Mouse (Mus musculus): ENCODE results near the gene Eif4e2. TPM values are rescaled to one million over a fixed set of nuclear protein-coding genes. Genes with fewer than 3 reads are reported as not detected.

Eif4e2 gene
- total RNA-seq, 1 experiment from 2014 or later, result 145 TPM

- no peak for ATAC-seq (replicated peaks; ENCODE audit: insufficient number of reproducible peaks, low FRiP score, low TSS enrichment, poor library complexity, severe bottlenecking)
These were observed 62.3 kb downstream of the Eif4e2 start for GRCm38 (mm10) chr1:87276056-87276455.

- ATAC-seq (replicated peaks; ENCODE audit: insufficient number of reproducible peaks, low FRiP score, low TSS enrichment, poor library complexity, severe bottlenecking), result no peak
These were observed 66.6 kb downstream of the Eif4e2 start for GRCm38 (mm10) chr1:87280281-87280680.

- no peak for ATAC-seq (replicated peaks; ENCODE audit: insufficient number of reproducible peaks, low FRiP score, low TSS enrichment, poor library complexity, severe bottlenecking)
These were observed 68.1 kb downstream of the Eif4e2 start for GRCm38 (mm10) chr1:87281599-87282412.

- no peak for ATAC-seq (replicated peaks; ENCODE audit: insufficient number of reproducible peaks, low FRiP score, low TSS enrichment, poor library complexity, severe bottlenecking)
These were observed 68.7 kb downstream of the Eif4e2 start for GRCm38 (mm10) chr1:87282413-87282788.

GRCm38 (mm10) chr1:87283410-87283960 is 69.8 kb downstream of the Eif4e2 start:
- ATAC-seq (replicated peaks; ENCODE audit: insufficient number of reproducible peaks, low FRiP score, low TSS enrichment, poor library complexity, severe bottlenecking), result no peak

- ATAC-seq (replicated peaks; ENCODE audit: insufficient number of reproducible peaks, low FRiP score, low TSS enrichment, poor library complexity, severe bottlenecking), result no peak
These were observed 73.4 kb downstream of the Eif4e2 start for GRCm38 (mm10) chr1:87287105-87287504.

Other genes with a start within 250 kb of the Eif4e2 start
- not detected in 3 replicates for gene Alppl2, start 124.0 kb upstream of the Eif4e2 start, total RNA-seq (2017)
- gene Alpi, start 112.3 kb upstream of the Eif4e2 start, total RNA-seq (2017), result not detected in 3 replicates
- gene Akp3, start 88.9 kb upstream of the Eif4e2 start, total RNA-seq (2017), result not detected in 3 replicates
- not detected in 3 replicates for gene Ecel1, start 57.4 kb upstream of the Eif4e2 start, total RNA-seq (2017)
- not detected in 3 replicates for gene Prss56, start 30.6 kb upstream of the Eif4e2 start, total RNA-seq (2017)
- not detected in 3 replicates for gene Chrnd, start 23.3 kb upstream of the Eif4e2 start, total RNA-seq (2017)
- not detected in 3 replicates for gene Chrng, start 9.3 kb upstream of the Eif4e2 start, total RNA-seq (2017)
- gene Efhd1, start 50.4 kb downstream of the Eif4e2 start, total RNA-seq (2017), result not detected in 3 replicates
- 61.3 to 144 TPM (median 71.3 TPM) in 3 replicates for gene Gigyf2, start 113.1 kb downstream of the Eif4e2 start, total RNA-seq (2017)
- gene Kcnj13, start 180.8 kb downstream of the Eif4e2 start, total RNA-seq (2017), result not detected in 3 replicates

Measured in monocyte, adult 5-6 weeks (primary cell).